Mouse (Mus musculus) hindbrain, embryonic 14.5 days (tissue): Measurements from ENCODE around the gene Ccnl1. TPM values are rescaled to one million over a fixed set of nuclear protein-coding genes. Genes with fewer than 3 reads are reported as not detected.

ENCODE experiments used
- ATAC-seq: fragments of 200-750 bp; cut with Nextera tagmentation; 2 replicates; pipeline ENCODE4 v1.8.0; 2017; ENCODE audit warnings: moderate number of reproducible peaks, mild to moderate bottlenecking, moderate TSS enrichment, moderate library complexity; ENCODE audit not compliant: low FRiP score
- DNase-seq: peaks from one replicate; pipeline ENCODE4 v3.0.0-alpha.2; 2015; ENCODE audit warnings: low spot score
- H3K27ac ChIP-seq: fragments of 300-500 bp; sonication (generic); 2 replicates; pipeline ENCODE4 v1.5.1; 2014; ENCODE audit warnings: mild to moderate bottlenecking, moderate library complexity
- H3K27me3 ChIP-seq: fragments of 300-500 bp; sonication (generic); 2 replicates; pipeline ENCODE4 v1.6.1; 2014; ENCODE audit warnings: mild to moderate bottlenecking, low read length, mixed read lengths; ENCODE audit not compliant: control insufficient read depth, insufficient read depth
- H3K36me3 ChIP-seq: fragments of 300-500 bp; sonication (generic); replicated peaks from 2 replicates; pipeline ENCODE4 v1.6.1; 2014; ENCODE audit not compliant: control insufficient read depth, insufficient read depth
- H3K4me1 ChIP-seq: fragments of 300-500 bp; sonication (generic); replicated peaks from 2 replicates; pipeline ENCODE4 v1.6.1; 2014; ENCODE audit warnings: antibody characterized with exemption, low read length, mixed read lengths; ENCODE audit not compliant: control insufficient read depth, insufficient read depth
- H3K4me2 ChIP-seq: fragments of 300-500 bp; sonication (generic); replicated peaks from 2 replicates; pipeline ENCODE4 v1.6.1; 2014; ENCODE audit warnings: mild to moderate bottlenecking, moderate library complexity
- H3K4me3 ChIP-seq: fragments of 300-500 bp; sonication (generic); replicated peaks from 2 replicates; pipeline ENCODE4 v1.5.1; 2014; ENCODE audit warnings: mild to moderate bottlenecking, low read length
- H3K9ac ChIP-seq: fragments of 300-500 bp; sonication (generic); 2 replicates; pipeline ENCODE4 v1.6.1; 2014
- H3K9me3 ChIP-seq: fragments of 300-500 bp; sonication (generic); 2 replicates; pipeline ENCODE4 v1.6.1; 2016; ENCODE audit warnings: low read length; ENCODE audit not compliant: control insufficient read depth
- WGBS: fragments of 180-500 bp; shearing (Covaris S2); extraction: QIAGEN DNeasy Blood & Tissue Kit; methylation state at CpG from one replicate; pipeline ENCODE4 v1.1.7; 2014; 5-methylcytosine and 5-hydroxymethylcytosine counted together
- polyA plus RNA-seq: library from polyadenylated mRNA; unstranded; fragments of >200 nt; fragmentation: Nextera tagmentation; extraction: Ambion mirVana; gene quantifications from 2 replicates; pipeline ENCODE4 v1.2.1, GENCODE M21; 2014

The Ccnl1 gene
- polyA plus RNA-seq, 1 experiment from 2014 or later, result 73.5 TPM

DNA sequence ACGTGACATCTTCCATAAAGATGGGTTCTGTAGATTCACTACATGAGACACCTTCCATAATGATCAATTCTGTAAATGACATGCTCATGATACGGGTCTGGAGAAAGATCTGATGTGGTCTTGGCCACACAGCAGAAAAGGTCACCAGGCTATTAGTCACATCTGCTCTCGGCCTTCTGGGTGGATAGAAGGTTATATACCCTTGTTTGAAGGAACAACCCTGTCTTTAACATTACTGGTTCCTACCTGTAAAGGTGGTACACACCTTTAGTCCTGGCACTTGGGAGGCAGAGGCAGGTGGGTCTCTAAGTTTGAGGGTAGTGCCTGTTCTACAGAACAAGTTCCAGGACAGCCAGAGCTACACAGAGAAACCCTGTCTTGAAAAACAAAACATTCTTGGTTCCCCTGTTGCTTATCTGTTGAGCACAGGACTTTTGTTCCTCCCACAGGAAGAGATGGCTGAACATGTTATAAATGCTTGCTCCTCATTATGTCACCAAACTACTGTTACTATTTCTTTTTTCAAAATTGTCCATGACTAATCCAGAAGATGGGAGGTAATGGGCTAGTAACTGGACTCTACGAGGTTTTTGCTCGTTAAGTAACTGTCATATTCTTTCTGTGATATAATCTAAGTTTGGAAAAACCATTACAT, 2.4 kb upstream of the Ccnl1 start:
- no peak overlapping the region for H3K27ac ChIP-seq
- H3K4me2 ChIP-seq, result no peak overlapping the region
- peaks cover 11% of the 10 kb centered on the region; the same call in 1 of the 2 replicates for H3K36me3 ChIP-seq
- H3K9ac ChIP-seq, result no peak overlapping the region
- H3K27me3 ChIP-seq, result no peaks in the 10 kb centered on the region
- H3K4me3 ChIP-seq, result no peak overlapping the region
- no peak for ATAC-seq
- no peaks in the 10 kb centered on the region for H3K9me3 ChIP-seq
- DNase-seq, result no peak
- 92% methylated on average over 5 of the region's 5 CpGs for WGBS
- peaks cover 18% of the 10 kb centered on the region for H3K4me1 ChIP-seq

DNA sequence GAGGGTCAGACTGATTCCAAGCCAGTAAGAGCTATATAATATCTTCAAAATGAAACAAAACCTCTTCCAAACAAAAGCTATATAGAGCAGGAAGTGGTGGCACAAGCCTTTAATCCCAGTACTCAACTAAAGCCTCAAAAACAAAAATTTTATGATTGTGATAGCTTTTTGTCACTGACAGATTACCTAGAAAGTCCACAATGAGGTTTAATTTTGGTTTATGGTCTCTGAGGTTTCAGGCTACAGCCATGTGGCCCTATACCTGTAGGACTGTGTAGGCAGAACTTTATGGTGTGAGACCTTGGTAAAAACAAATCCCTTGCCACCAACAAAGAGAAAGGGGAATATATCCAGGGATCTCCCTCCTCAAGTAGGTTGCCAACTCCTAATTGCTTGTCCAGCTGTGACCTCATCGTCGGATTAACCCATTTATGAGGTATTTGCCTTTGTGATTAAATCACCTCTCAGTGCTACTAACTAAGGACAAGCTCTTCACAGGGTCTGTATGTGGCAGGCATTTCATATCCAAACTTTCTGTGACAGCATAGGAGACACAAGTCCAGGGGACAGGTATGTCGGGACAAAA, 1.5 kb upstream of the Ccnl1 start:
- 88% methylated on average over 3 of the region's 3 CpGs for whole genome bisulfite sequencing
- Histone ChIP-seq H3K27ac (no peak overlapping the region), H3K4me2 (peak overlapping the region; percentile 75), H3K27me3 (no peaks in the 10 kb centered on the region), H3K36me3 (peaks cover 18% of the 10 kb centered on the region), H3K4me3 (peak overlapping the region; percentile 99; the same call in 1 of the 2 replicates), H3K4me1 (peaks cover 21% of the 10 kb centered on the region), H3K9ac (peak overlapping the region; percentile 100; the same call in 1 of the 2 replicates), H3K9me3 (no peaks in the 10 kb centered on the region)
- no peak for ATAC-seq
- no peak for DNase-seq

DNA sequence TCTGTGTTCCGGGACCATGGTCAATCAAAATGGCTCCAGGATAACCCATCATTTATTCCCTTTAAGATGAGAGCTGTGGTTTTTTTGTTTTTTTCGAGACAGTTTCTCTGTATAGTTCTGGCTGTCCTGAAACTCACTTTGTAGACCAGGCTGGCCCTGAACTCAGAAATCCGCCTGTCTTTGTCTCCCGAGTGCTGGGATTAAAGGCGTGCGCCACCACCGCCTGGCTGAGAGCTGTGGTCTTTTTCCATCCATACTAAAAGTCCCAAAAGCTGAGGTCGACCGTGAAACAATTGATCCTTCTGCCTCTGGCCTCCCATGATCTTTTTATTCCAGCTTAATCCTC, 764 bp upstream of the Ccnl1 start:
- H3K4me3 ChIP-seq, result peak overlapping the region; percentile 99

DNA sequence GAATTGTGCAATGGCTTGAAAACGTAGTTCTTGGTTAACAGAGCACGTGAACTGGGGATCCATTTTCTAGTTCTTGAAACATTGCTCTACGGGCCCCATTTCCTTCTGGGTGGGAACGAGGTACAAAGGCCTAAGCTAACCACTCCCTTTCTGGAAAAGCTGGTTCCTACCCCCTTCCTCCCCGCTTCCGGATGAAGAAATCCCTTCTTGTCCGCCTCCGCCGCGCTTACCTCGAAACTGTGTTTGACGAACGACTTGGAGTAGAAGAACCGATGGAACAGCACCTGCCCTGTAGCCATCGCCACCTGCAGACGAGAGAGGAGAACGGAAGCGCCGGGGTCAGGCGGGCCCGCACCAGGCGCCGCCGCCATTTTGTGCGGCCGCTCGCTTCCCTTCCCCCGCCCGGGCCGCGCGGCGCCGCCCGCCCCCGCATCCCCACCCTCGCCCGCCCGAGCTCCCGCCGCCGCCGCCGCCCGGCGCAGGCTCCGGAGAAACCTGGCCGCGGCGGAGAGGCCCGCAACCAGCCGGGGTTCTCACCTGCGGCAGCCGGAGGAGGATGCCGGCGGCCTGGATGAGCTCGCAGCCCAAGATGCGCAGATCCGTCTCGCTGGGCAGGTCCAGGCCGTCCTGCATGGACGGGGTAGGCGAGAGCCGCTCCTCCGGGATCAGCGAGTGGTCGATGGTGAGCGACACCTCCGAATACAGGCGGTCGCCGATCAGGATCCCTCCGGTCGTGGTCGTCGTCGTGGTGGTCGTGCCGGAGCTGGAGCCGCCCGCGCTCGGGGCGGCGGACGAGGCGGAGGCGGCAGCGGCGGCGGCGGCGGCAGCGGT, 563 bp downstream of the Ccnl1 start:
- Histone ChIP-seq H3K27me3 (no peaks in the 10 kb centered on the region), H3K4me3 (peak overlapping the region; percentile 99), H3K4me1 (peaks cover 38% of the 10 kb centered on the region), H3K27ac (peak overlapping the region; percentile 100), H3K9ac (peak overlapping the region; percentile 100), H3K4me2 (peak overlapping the region; percentile 75), H3K9me3 (no peaks in the 10 kb centered on the region), H3K36me3 (peaks cover 37% of the 10 kb centered on the region)
- under 1% methylated on average over 88 of the region's 94 CpGs for WGBS
- ATAC-seq (peak; percentile 79), DNase-seq (peak; percentile 66)

More for the DNA sequence above, 764 bp upstream of the Ccnl1 start:
- peaks cover 23% of the 10 kb centered on the region for H3K36me3 ChIP-seq
- peak overlapping the region; percentile 100 for H3K9ac ChIP-seq
- no peaks in the 10 kb centered on the region for H3K9me3 ChIP-seq
- DNase-seq (no peak), ATAC-seq (no peak)
- 5% methylated on average over 9 of the region's 9 CpGs for WGBS
- H3K4me1 ChIP-seq, result peaks cover 26% of the 10 kb centered on the region
- no peaks in the 10 kb centered on the region for H3K27me3 ChIP-seq
- peak overlapping the region; percentile 100 for H3K27ac ChIP-seq
- H3K4me2 ChIP-seq, result peak overlapping the region; percentile 75

DNA sequence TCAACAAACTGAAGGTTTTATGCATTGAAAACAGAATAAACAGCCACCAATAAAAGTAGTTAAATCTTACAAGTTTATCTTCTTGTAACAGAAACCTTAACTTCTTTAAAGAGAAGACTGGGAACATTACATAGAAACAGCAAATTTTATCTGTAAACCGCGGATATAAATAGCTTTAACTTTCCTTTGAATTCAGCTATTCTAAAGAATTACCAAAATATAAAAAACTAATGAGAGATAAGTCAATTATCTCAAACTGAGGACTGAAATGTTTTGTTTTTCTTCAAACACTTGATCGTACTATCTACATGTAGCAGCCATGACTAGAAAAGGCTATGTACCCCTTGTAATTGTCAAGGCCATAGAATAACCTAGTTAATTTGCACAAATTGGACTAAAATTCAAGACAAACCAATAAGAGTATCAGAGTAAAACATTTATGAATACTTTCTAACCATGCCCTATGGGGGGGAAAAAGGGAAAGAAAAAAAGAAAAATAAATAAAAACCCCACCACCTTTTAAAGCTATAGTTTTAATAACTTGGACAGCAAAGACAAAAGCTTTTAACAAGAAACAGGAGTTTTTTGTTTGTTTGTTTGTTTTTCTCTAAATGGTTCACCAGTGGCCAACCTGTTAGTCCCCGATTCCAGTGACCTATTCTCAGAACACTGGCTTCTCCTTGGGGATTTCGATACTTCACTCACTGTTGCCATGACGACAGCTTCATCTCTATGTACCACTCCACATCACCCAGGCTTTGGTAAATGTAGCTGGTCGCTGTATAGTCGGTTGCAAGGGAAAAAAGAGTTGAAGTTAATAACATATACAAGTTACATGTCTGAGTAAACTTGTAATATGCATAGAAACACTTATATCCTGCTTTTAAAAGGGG, 3.3 kb downstream of the Ccnl1 start:
- no peak for ATAC-seq
- H3K27me3 ChIP-seq, result no peaks in the 10 kb centered on the region
- DNase-seq, result peak; percentile 44
- H3K4me2 ChIP-seq, result peak overlapping the region; percentile 27; the same call in 1 of the 2 replicates
- H3K4me1 ChIP-seq, result peaks cover 38% of the 10 kb centered on the region
- peaks cover 63% of the 10 kb centered on the region for H3K36me3 ChIP-seq
- no peak overlapping the region for H3K27ac ChIP-seq
- WGBS, result 47% methylated on average over 8 of the region's 8 CpGs
- no peak overlapping the region for H3K4me3 ChIP-seq
- H3K9me3 ChIP-seq, result no peaks in the 10 kb centered on the region
- H3K9ac ChIP-seq, result no peak overlapping the region

DNA sequence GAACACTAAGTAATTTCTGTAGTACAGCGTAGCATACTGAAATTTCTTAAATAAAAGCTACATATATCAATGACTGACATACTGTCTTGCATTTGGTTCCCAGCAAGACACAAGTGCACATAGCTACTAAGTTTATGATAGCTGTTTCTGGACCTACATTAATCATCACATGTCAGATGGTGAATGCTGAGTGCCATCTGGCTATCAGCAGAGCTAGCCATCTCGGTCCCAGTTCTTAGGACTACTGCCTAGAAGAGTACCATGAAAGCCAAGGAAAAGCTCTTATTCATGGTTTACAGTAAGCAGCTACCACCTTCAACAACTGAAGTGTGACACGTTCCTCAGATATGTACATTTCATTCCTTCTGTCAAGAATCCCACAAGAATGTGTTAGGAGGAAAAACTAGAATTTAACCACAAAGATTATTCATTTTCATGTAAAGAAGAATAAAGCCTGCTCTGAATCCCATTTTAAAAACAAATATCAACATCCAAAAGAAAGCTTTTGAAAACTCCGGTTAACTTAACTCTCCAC, 7.2 kb downstream of the Ccnl1 start:
- Histone ChIP-seq H3K9me3 (no peaks in the 10 kb centered on the region), H3K4me1 (peaks cover 23% of the 10 kb centered on the region), H3K4me3 (no peak overlapping the region), H3K36me3 (peaks cover 88% of the 10 kb centered on the region), H3K27me3 (no peaks in the 10 kb centered on the region), H3K9ac (no peak overlapping the region), H3K4me2 (no peak overlapping the region), H3K27ac (no peak overlapping the region)
- WGBS, result 86% methylated on average over 4 of the region's 4 CpGs
- DNase-seq (no peak), ATAC-seq (no peak)

DNA sequence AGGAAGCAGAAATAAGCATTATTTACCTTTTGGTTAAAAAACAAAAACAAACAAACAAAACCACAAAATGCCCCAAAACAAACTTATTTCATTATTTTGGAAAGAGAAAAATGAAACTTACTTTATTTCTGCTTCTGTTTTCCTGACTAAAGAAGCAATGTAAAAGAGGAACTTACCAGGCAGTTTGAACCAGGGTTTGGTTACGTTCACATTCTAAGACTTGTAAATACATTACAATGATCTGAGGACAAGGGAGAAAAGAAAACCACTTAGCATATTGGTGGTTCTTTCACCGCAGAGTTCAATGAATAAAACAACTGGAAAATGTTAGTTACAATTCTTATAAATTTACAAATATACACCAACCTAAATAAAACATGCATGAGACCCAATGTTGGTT, 7.7 kb downstream of the Ccnl1 start:
- DNase-seq (no peak), ATAC-seq (no peak)
- 93% methylated on average over 2 of the region's 2 CpGs for WGBS
- Histone ChIP-seq H3K4me2 (no peak overlapping the region), H3K4me1 (peaks cover 21% of the 10 kb centered on the region), H3K9me3 (no peaks in the 10 kb centered on the region), H3K27ac (no peak overlapping the region), H3K27me3 (no peaks in the 10 kb centered on the region), H3K4me3 (no peak overlapping the region), H3K36me3 (peaks cover 92% of the 10 kb centered on the region), H3K9ac (no peak overlapping the region)

DNA sequence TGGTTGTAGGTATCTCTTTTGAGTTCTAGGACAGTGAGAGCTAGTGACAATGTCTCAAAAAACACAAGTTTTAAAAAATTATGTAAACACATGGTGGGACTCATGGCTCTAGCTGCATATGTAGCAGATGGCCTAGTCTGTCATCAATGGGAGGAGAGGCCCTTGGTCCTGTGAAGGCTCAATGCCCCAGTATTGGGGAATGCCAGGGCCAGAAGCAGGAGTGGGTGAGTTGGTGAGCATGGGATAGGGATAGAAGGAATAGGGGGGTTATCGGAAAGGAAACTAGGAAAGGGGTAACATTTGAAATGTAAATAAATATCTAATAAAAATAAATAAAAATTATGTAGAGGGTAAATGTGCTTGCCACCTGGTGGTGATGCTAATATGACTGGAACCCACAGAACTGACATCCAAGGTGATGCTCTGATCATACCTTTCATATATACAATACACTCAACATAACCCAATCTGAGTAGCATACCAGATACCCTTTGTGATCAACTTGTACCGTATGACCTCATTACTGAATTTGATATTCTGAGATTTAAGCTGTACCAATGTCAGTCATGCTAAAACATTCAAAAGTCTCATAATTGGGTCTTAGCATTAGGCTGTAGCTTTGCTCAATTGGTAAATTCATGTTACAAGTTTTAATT, 12.6 kb downstream of the Ccnl1 start:
- H3K27me3 ChIP-seq, result no peaks in the 10 kb centered on the region
- H3K4me1 ChIP-seq, result no peaks in the 10 kb centered on the region
- H3K27ac ChIP-seq, result no peak overlapping the region
- 95% methylated on average over 2 of the region's 2 CpGs for WGBS
- no peak overlapping the region for H3K9ac ChIP-seq
- peaks cover 65% of the 10 kb centered on the region for H3K36me3 ChIP-seq
- no peak for ATAC-seq
- DNase-seq, result no peak
- H3K9me3 ChIP-seq, result no peaks in the 10 kb centered on the region
- H3K4me2 ChIP-seq, result no peak overlapping the region
- no peak overlapping the region for H3K4me3 ChIP-seq
